Mouse (Mus musculus) frontal cortex, postnatal 25 days (tissue): ENCODE measurements around the gene Tbkbp1.
"Not testable (repeated sequence)": the region's sequence is repeated elsewhere in the genome, so short reads cannot be mapped to it uniquely, and the experiment has no call there.

Experiments used
- DNase-seq, 2 experiments: peaks; one replicate each; pipeline ENCODE4 v3.0.0; 2022; ENCODE audit warnings: low spot score in 2 of 2

Gene Tbkbp1

DNA sequence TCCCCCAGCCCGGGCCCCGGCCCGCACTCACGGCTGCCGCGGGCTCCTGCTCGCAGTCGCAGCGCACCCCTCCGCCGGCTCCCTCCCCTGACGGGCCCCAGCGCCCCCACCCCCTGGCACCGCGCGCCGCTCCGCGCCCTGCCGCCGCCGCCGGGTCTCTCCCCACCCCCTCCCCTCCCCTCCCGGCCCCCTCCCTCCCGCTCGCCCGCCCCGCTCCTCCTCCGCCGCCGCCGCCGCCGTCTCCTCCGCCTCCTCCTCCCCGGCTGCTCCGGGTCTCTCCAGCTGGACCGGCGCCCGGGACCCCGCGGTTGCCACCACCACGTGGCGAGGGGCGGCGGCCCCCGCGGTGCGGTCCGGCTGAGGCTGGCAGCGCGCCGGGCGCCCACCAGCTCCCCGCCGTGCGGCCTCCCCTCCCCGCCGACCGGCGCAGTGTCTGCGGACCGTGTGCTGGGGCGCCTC is at the start of gene Tbkbp1:
TSS of gene Tbkbp1 (minus strand) at position 153 of the 459 bp plus-strand sequence.
- DNase-seq: no peak

DNA sequence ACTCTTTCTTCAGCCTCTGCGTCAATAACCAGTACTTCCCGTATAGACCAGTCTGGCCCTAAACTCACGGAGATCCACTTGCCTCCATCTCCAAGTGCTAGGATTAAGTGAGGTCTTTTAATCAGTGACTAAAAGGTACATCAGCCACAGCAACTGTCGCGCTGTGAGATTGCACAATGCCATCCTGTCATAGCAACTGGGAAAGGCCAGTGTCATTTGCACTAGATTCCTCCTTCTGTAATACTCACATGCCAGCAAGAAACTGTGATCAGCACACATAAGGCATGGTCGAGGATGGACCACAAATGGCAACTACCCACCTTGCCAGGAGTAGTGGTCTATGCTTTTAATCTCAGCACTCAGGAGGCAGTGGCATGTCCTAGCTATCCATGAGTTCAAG is 48.2 kb upstream of the Tbkbp1 start:
- DNase-seq: no peak

DNA sequence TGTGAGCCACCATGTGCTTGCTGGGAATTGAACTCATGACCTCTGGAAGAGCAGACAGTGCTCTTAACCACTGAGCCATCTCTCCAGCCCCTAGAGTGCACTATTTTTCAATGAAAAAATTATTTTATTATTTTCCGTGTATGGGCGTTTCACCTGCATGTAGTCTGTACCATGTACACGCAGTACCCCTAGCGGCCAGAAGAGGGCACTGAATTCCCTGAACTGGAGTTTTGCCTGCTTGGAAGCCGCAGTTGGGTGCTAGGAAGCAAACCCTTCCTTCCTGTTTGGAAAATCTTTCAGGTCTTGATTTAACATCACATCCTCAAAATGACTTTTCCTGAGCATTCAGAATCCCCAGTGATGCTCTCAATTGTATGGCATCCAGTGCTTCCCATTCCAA is 47.3 kb upstream of the Tbkbp1 start:
- peak in 1 of 2 experiments; percentile 24 for DNase-seq

DNA sequence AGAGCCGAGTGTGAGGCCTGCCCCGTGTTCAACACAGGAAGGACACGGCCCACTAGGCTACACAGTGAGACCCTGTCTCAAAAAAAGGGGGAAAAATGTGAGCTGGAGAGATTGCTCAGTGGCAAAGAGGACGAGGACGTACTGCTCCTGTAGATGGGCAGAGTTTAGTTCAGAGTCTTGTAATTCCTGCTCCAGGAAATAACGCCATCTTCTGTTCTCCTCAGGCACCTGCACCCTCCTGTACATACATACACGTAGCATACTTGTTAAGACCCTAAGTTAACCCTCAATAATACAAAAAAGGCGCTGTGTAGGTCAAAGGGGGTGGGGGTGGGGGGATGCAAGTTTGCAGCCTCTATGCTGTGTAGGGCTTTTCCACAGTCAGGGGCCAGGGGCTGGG is 45.7 kb upstream of the Tbkbp1 start:
- DNase-seq: no peak

DNA sequence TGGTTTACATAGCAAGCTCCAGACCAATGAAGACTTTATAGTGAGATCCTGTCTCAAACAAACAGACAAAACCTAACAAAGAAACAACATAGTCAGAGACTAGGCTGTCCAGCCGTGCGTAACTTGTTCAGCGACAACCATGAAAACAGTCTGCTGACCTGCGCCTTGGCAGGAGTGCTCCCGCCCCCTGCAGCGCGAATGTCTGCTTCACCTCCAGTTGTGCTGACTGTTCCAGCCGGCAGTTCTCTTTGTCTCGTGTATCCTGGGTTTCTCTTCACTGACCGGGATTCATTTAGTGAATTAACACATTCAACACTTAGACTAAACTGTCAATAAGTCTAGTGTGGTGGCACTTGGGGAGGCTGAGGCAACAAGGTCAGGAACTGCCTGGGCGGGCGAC is 45.2 kb upstream of the Tbkbp1 start:
- DNase-seq: no peak

DNA sequence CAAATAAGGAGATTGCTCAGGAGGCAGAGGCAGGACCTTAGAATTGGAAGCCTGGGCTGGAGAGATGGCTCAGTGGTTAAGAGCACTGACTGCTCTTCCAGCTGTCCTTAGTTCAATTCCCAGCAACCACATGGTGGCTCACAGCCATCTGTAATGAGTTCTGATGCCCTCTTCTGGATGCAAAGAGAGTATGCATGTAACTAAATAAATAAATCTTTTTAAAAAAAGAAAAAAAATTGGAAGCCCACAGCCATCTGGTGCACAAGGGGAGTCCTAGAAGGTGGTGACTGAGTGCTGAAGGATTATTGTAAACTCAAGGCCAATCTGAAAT is 41.3 kb upstream of the Tbkbp1 start:
- DNase-seq: no peak

DNA sequence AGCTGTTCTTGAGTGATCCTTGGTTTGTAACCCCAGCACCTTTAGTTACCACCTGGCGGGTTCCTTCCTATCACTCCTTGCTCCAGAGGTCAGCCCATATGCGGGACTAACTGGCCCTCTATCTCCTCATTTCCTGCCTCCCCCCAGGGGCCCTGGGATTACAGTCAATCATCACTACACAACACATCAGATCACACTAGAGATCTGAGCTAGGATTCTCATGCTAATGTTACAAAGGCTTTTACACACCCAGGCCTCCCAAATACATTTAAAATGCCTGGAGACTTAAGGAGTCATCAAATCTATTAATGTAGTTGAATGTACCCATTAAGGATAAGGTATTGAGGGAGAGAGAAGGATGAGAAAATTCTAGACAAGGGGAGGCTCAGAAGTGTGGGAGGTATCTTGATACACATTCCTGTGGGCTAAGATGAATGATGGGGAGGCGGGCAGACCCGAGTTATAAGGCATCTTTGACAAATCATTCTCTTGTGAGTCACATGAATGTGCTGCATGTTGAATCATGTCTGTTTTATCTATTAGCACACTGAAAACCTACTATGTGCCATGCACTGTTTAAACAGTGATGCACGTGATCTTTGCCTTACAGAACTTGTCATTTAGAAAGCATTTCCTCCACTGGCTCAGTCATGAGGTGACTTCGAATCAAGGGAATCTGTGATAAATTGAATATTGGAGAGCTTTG is 40.8 kb upstream of the Tbkbp1 start:
- DNase-seq: no peak

DNA sequence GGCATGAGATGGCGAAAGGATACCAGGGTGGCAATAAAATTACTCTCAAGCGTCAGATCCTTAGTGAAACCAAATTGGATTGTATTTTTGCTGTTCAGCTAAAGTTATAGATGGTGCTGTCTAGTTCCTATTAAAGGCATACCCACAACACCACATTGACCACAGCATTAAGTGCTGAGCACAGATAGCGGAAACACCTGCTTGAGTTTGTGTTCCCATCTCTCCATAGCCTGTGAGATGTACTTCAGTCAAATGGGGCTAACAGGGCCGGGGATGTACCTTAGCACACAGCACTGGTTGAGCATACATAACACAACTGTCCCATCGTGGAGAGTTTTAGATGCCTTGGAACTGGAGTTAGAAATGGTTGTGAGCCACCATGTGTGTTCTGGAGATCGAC is 39.7 kb upstream of the Tbkbp1 start:
- no peak for DNase-seq

DNA sequence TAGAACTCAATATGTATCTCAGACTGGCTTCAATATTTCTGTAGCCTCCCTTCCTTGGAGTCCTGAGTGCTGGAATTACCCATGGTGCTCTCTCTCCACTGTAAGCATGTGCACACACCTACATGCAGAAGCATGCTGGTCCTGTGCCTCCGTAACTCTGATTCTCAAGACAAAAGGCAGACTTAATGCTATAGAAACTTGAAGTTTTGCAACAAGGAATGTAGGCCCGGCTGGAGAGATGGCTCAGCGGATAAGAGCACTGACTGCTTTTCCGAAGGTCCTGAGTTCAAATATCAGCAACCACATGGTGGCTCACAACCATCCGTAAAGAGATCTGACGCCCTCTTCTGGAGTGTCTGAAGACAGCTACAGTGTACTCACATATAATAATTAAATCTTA is 38.4 kb upstream of the Tbkbp1 start:
- not testable (repeated sequence) for DNase-seq

DNA sequence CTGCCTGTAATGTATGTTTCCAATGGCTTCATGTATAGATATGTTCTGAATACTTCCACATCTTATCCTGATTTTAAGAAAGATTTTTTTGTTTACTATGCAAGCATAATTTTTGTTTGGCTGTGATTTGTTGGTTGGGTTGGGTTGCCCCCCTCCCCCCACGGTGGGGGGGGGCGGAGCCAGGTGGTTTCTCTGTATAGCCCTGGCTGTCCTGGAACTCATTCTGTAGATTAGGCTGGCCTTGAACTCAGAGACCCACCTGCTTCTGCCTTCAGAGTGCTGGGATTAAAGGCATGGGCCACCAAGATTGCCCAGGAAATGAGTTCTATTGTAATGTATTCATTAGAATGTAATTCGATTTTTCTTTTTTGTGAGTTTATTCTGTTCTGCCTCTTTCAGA is 37.9 kb upstream of the Tbkbp1 start:
- no peak for DNase-seq

DNA sequence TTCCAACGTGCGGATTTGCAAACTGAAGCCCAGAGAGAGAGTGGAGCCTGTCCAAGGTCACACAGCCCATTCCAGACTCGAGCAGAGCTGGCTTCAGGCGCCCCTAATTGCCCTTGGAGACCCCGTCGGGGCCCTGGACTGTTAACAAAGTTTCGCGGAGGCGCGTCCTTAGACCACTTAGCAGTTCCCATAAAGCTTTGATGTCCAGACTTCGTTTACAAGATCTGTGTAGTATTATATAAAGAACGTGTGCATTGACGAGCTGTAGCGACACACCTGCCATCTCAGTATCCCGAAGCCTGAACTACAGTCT is 37.3 kb upstream of the Tbkbp1 start:
- no peak for DNase-seq

DNA sequence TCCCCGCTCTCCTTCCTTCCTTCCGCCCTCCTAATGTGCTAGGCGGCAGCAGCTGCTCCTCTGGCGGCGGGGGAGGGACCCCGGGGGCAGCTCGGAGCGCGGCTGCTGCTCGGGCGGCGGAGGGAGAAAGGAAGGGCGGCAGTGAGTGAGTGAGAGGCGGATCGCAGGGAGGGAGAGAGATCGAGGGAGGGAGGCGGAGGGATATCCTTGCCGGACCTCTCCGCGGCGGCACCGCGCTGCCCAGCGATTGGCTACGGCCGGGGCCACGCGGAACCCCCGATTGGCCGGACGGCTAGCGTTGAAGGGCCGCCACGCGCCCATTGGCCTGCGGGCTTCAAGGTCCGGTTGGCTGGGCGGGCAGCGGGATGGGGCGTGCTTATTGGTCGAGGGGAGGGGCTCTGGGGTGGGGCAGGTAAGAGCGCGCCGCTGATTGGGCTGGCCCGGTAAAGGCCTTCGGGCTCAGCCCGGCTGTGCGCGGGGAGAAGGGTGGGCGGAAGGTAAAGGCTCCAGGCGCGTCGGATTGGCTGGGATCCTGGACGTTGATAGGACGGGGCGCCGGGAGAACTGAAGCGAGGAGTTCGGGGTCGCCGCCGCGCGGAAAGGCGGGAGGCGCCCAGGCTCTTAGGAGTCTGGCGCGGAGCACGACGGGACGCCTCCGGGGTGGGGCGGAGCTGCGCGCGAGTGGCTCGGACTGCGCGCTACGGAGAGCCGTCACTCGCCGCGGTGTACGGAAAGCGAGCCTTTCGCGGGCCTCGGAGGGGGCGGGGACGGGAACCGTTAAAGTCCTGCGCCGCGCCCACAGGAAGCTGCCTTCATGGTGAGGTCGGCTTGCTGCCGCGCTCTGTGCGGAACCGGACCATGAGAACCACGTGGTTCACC is 36.7 kb upstream of the Tbkbp1 start, which contains the start of gene Kpnb1:
TSS of gene Kpnb1 (minus strand) at position 118 of the 879 bp plus-strand sequence.
- DNase-seq: peak; percentile 96 to 98

DNA sequence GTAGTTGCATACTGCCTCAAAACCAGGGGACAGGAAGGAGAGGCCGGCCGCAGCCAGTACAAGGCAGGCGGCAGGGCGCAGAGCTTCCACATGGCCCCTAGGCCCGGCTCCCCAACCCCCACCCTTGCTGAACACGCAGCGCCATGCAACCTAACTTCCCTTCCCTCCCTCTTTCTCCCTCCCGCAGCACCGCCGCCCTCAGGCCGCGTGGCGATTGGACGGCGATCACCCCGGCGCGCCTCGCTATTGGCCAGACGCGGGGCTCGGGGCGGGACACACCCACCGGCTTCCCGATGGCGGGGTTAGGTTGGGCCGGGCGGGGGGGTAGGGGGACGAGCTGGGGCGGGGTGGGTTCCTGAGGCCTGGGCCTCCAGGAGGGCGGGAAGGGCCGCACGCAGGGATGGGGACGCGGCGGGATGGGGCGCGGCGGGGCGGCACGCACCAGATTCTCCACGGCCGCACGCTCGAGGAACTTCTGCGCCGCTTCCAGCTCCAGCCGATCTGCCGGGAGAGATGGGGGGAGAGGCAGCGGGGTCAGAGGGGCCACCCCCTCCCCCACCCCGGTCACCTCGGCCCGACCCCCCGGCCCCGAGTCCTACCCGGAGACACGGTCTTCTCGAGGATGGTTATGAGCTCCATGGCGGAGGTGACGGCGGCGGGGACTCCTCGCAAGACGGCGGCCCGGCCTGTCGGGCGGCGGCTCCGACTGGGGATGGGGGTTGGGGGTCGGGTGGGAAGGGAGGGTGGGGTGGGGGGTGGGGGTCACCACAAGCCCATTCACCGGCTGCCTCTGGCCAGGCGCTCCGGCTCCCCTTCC is 35.9 kb upstream of the Tbkbp1 start:
- peak; percentile 89 to 94 for DNase-seq

DNA sequence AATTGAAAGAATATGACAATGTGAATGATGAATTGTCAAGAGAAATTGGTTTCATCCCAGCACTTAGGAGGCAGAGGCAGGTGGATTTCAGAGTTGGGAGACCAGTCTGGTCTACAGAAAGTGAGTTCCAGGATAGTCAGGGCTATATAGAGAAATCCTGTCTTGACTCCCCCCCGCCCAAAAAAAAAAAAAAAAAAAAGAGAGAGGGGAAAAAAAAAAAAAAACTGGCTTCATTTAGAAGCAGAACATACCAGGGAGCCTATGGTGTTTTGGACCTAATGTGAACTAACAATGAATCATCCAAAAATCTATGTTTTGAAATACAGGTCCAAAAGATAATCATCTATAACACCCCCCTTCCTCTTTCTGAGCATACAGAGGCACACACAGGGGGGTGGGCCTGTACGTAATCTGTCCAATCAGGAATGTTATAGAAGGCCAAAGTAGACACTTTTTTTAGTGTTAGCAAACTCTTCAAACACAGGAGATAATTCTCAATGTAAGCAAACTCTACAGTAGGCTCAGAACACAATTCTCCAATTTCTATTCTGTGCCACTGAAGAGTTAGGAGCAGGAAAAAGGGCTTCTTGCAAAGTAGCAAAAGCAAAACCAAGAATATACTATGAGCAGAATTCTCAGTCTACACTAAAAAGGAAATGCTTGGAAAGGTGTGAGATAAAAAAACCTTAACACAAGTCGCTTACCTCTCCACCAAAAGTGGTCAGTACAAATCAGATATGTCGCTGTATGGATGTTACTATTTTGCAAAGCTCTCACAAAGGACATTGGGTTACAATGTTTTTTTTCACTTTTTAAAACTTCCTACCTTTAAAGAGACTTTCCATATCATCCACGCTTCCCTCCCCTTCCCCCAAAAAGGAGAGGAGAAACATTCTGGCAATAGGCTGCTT is 34.7 kb upstream of the Tbkbp1 start:
- no peak for DNase-seq

DNA sequence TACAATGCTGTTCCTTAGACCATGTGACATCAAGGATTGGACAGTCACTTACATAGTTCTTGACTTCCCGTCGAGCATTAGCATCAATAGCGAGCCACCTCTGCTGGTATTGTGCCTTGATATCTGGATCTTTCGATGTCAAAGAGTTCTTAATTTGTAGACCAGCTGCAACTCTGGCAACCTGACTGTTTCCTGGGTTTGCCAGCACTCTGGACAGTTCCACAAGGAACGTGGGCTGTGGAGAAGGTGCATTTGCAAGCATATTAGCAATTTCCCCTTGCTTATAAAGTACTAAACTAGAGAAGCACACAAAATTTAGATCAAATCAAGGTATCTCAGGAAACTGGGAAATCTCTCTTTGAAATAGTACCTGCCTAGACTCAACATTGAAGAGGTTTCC is 33.6 kb upstream of the Tbkbp1 start:
- no peak for DNase-seq

DNA sequence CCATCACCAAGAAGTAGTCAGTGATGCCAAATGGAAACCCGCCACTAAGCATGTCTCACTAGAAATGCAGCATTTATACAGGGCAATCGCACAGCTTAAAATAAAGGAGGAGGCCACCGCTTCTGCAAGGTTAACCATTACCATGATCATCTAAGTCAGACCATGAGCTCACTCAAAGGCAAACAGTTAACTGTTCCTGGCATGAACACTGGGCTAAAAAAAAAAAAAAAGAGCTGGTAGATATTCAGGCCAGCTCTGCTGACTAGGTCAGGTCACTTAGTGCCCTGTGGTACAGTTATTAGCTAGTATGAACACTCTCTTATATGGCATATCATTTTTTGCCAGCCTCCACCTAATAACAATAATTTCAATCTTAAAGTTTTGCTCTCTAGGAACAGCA is 31.2 kb upstream of the Tbkbp1 start:
- DNase-seq: no peak

DNA sequence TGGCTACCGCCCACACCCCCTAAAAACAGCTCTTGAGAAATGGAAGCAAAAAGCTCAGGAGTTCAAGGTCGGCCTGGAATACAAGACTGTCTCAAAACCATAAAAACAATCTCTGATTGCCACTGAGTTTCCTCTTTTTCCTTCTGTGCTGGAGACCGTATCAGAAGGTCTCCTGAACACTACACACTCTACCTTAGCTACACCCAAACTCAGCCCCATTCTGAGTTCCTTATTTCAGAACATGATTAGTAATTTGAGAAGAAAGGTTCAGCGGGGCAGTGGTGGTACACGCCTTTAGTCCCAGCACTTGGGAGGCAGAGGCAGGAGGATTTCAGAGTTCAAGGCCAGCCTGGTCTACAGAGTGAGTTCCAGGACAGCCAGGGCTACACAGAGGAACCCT is 29.8 kb upstream of the Tbkbp1 start:
- DNase-seq: no peak

DNA sequence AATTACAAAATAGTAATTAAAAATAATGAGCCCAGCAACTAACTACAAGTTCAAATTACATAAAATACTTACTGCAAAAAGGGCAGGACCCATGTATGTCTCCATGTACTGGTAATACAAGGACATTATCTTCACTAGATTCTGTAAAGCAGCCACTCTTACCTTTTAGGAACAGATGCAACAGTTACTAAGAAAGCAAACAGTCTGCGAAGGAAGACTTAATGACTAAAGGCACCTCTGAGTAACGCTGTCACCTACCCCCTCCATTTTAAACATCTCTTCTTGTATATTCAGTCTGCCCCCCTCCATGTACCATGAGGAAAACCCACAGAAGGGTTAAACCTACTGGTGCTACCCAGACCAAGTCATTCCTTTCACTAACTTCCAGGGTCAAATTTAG is 26.9 kb upstream of the Tbkbp1 start:
- no peak for DNase-seq

DNA sequence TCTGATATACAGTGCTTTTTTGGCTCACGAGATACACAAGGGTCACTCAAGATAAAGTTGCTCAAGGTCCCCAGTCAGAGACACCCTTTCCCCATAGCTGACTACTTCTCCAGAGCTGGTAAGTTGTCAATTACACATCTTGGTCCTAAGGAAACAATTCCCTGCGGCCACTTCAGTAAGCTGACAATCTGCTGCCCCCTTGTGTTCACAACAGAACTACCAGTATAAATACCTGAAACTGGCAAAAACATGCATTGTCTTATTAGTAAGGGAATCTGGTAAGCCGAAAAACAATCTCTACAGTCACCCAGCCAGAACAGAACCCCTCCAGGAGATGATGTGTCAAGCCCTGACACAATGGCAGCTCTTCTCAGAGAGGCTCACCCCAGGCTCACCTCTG is 25.6 kb upstream of the Tbkbp1 start:
- peak in 1 of 2 experiments; percentile 13 for DNase-seq

DNA sequence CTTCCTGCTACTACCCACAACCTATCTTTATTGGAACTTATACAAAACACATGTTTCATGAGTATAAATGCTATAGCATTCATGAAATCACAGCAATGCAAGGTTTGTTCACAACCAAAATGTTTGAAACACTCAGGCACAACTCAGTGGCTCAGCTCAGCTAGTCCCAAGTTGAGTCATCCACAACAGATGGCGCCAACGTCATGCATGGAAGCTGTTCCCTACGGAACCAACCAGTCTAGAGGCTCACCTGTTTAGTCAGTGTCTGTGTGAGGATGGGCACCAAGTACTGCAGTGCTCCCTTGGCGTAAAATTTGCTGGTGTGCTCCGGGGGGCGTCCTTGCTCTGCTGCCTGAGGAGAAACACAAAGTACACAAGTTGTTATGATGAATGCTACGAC is 24.2 kb upstream of the Tbkbp1 start:
- no peak for DNase-seq

DNA sequence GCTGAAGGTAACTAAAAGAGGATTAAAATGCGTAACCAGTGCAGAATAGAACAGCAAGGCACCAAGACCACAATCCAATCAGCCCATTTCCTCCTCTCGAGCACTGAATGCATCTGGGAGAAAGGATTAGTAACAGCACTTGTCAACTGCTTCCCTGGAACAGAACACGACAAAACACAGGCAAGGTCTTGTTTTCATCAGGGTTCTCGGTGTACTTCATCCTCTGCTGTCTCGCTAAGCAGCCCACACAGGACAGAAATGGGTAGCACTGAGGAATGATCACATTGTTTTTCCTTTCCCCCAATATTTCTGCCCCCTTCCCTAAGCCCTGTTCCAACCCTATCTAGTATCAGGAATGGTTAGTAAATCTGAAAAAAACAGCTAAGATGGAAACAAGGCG is 9.0 kb upstream of the Tbkbp1 start:
- DNase-seq: no peak
